Mouse (Mus musculus): ENCODE data around the gene Bnip3. TPM values are rescaled to one million over a fixed set of nuclear protein-coding genes. Genes with fewer than 3 reads are reported as not detected.
A peak's percentile ranks its signal among the peaks of the same experiment; 100 is the strongest.

Bnip3 gene
- polyA plus RNA-seq, 1 experiment, result 291 TPM

- Histone ChIP-seq H3K27ac (replicated peaks; ENCODE audit: low read depth, low read length) (peak overlapping the region; percentile 93), H3K4me1 (ENCODE audit: control insufficient read depth, insufficient read depth, insufficient read length, low read length) (peaks cover 11% of the 10 kb centered on the region)
These were observed 10.0 kb upstream of the Bnip3 start for GRCm38 (mm10) chr7:138919156-138919944.

GRCm38 (mm10) chr7:138913616-138914015 lies 4.3 kb upstream of the Bnip3 start:
- Histone ChIP-seq H3K27ac (replicated peaks; ENCODE audit: low read depth, low read length) (peak overlapping the region; percentile 41; the same call in 1 of the 2 replicates), H3K4me1 (ENCODE audit: control insufficient read depth, insufficient read depth, insufficient read length, low read length) (no peaks in the 10 kb centered on the region; the same call in 1 of the 2 replicates), H3K4me3 (ENCODE audit: insufficient read depth, low read depth, low read length) (no peak overlapping the region)

More at GRCm38 (mm10) chr7:138919156-138919944, 10.0 kb upstream of the Bnip3 start:
- H3K4me3 ChIP-seq (ENCODE audit: insufficient read depth, low read depth, low read length), result peak overlapping the region; percentile 27

- H3K4me3 ChIP-seq (ENCODE audit: insufficient read depth, low read depth, low read length), result peak overlapping the region; percentile 71
- H3K27ac ChIP-seq (replicated peaks; ENCODE audit: low read depth, low read length), result no peak overlapping the region
- H3K4me1 ChIP-seq (ENCODE audit: control insufficient read depth, insufficient read depth, insufficient read length, low read length), result peaks cover 8% of the 10 kb centered on the region
These were observed 859 bp upstream of the Bnip3 start for GRCm38 (mm10) chr7:138910193-138910562.

- Histone ChIP-seq H3K4me3 (ENCODE audit: insufficient read depth, low read depth, low read length) (peak overlapping the region; percentile 89), H3K4me1 (ENCODE audit: control insufficient read depth, insufficient read depth, insufficient read length, low read length) (peaks cover 8% of the 10 kb centered on the region), H3K27ac (replicated peaks; ENCODE audit: low read depth, low read length) (peak overlapping the region; percentile 74)
These were observed 497 bp downstream of the Bnip3 start for GRCm38 (mm10) chr7:138908768-138909276.

GRCm38 (mm10) chr7:138907976-138908375 lies 1.3 kb downstream of the Bnip3 start:
- Histone ChIP-seq H3K4me3 (ENCODE audit: insufficient read depth, low read depth, low read length) (peak overlapping the region; percentile 89), H3K4me1 (ENCODE audit: control insufficient read depth, insufficient read depth, insufficient read length, low read length) (peaks cover 8% of the 10 kb centered on the region), H3K27ac (replicated peaks; ENCODE audit: low read depth, low read length) (peak overlapping the region; percentile 74)

- Histone ChIP-seq H3K4me3 (ENCODE audit: insufficient read depth, low read depth, low read length) (peak overlapping the region; percentile 55), H3K4me1 (ENCODE audit: control insufficient read depth, insufficient read depth, insufficient read length, low read length) (peaks cover 11% of the 10 kb centered on the region), H3K27ac (replicated peaks; ENCODE audit: low read depth, low read length) (peak overlapping the region; percentile 59)
These were observed 2.3 kb downstream of the Bnip3 start for GRCm38 (mm10) chr7:138907043-138907442.

GRCm38 (mm10) chr7:138906441-138906840 lies 2.9 kb downstream of the Bnip3 start:
- Histone ChIP-seq H3K4me3 (ENCODE audit: insufficient read depth, low read depth, low read length) (peak overlapping the region; percentile 55), H3K4me1 (ENCODE audit: control insufficient read depth, insufficient read depth, insufficient read length, low read length) (peaks cover 11% of the 10 kb centered on the region), H3K27ac (replicated peaks; ENCODE audit: low read depth, low read length) (peak overlapping the region; percentile 59)

- Histone ChIP-seq H3K4me3 (ENCODE audit: insufficient read depth, low read depth, low read length) (no peak overlapping the region), H3K4me1 (ENCODE audit: control insufficient read depth, insufficient read depth, insufficient read length, low read length) (peaks cover 13% of the 10 kb centered on the region), H3K27ac (replicated peaks; ENCODE audit: low read depth, low read length) (no peak overlapping the region)
These were observed 5.4 kb downstream of the Bnip3 start for GRCm38 (mm10) chr7:138903886-138904435.

GRCm38 (mm10) chr7:138898743-138899142 lies 10.6 kb downstream of the Bnip3 start:
- no peak overlapping the region for H3K27ac ChIP-seq (replicated peaks; ENCODE audit: low read depth, low read length)
- no peak overlapping the region for H3K4me3 ChIP-seq (ENCODE audit: insufficient read depth, low read depth, low read length)
- 0 out of 2 replicates have a peak, but pooled peaks cover 7% of the 10 kb centered on the region for H3K4me1 ChIP-seq (ENCODE audit: control insufficient read depth, insufficient read depth, insufficient read length, low read length)

GRCm38 (mm10) chr7:138898122-138898521 lies 11.2 kb downstream of the Bnip3 start:
- Histone ChIP-seq H3K27ac (replicated peaks; ENCODE audit: low read depth, low read length) (no peak overlapping the region), H3K4me3 (ENCODE audit: insufficient read depth, low read depth, low read length) (no peak overlapping the region), H3K4me1 (ENCODE audit: control insufficient read depth, insufficient read depth, insufficient read length, low read length) (0 out of 2 replicates have a peak, but pooled peaks cover 7% of the 10 kb centered on the region)

- no peaks in the 10 kb centered on the region for H3K4me1 ChIP-seq (ENCODE audit: control insufficient read depth, insufficient read depth, insufficient read length, low read length)
- H3K27ac ChIP-seq (replicated peaks; ENCODE audit: low read depth, low read length), result no peak overlapping the region
- H3K4me3 ChIP-seq (ENCODE audit: insufficient read depth, low read depth, low read length), result no peak overlapping the region
These were observed 23.7 kb downstream of the Bnip3 start for GRCm38 (mm10) chr7:138885365-138886289.

- no peaks in the 10 kb centered on the region for H3K4me1 ChIP-seq (ENCODE audit: control insufficient read depth, insufficient read depth, insufficient read length, low read length)
- H3K27ac ChIP-seq (replicated peaks; ENCODE audit: low read depth, low read length), result no peak overlapping the region
- no peak overlapping the region for H3K4me3 ChIP-seq (ENCODE audit: insufficient read depth, low read depth, low read length)
These were observed 25.6 kb downstream of the Bnip3 start for GRCm38 (mm10) chr7:138883724-138884123.

GRCm38 (mm10) chr7:138875031-138875430 lies 34.3 kb downstream of the Bnip3 start:
- Histone ChIP-seq H3K27ac (replicated peaks; ENCODE audit: low read depth, low read length) (no peak overlapping the region), H3K4me3 (ENCODE audit: insufficient read depth, low read depth, low read length) (no peak overlapping the region), H3K4me1 (ENCODE audit: control insufficient read depth, insufficient read depth, insufficient read length, low read length) (no peaks in the 10 kb centered on the region)

- no peak overlapping the region for H3K27ac ChIP-seq (replicated peaks; ENCODE audit: low read depth, low read length)
- no peaks in the 10 kb centered on the region for H3K4me1 ChIP-seq (ENCODE audit: control insufficient read depth, insufficient read depth, insufficient read length, low read length)
- no peak overlapping the region for H3K4me3 ChIP-seq (ENCODE audit: insufficient read depth, low read depth, low read length)
These were observed 36.4 kb downstream of the Bnip3 start for GRCm38 (mm10) chr7:138872956-138873355.

GRCm38 (mm10) chr7:138868316-138868715 lies 41.0 kb downstream of the Bnip3 start:
- no peak overlapping the region for H3K4me3 ChIP-seq (ENCODE audit: insufficient read depth, low read depth, low read length)
- H3K27ac ChIP-seq (replicated peaks; ENCODE audit: low read depth, low read length), result no peak overlapping the region
- H3K4me1 ChIP-seq (ENCODE audit: control insufficient read depth, insufficient read depth, insufficient read length, low read length), result peaks cover 7% of the 10 kb centered on the region; the same call in 1 of the 2 replicates

All from brown adipose tissue, adult 24 weeks (tissue).